Mouse (Mus musculus) embryo, embryonic 9.5 days (tissue): ENCODE measurements around the gene Krtap3-3.
"Not testable (repeated sequence)": the region's sequence is repeated elsewhere in the genome, so short reads cannot be mapped to it uniquely, and the experiment has no call there.

ENCODE experiments used
- DNase-seq: peaks from one replicate; pipeline ENCODE4 v3.0.0-alpha.2; 2017; ENCODE audit errors: extremely low spot score

Gene Krtap3-3

GRCm38 (mm10) chr11:99550765-99551164 is at the start of gene Krtap3-3:
Krtap3-3 (minus strand) TSS chr11:99550865.
- no peak for DNase-seq

GRCm38 (mm10) chr11:99597742-99598141 is 47.1 kb upstream of the Krtap3-3 start, which contains the start of gene Krtap9-3:
Krtap9-3 (minus strand) TSS chr11:99598105.
- DNase-seq, result not testable (repeated sequence)

GRCm38 (mm10) chr11:99590981-99591380 is 40.3 kb upstream of the Krtap3-3 start, which contains the start of gene Krtap1-3:
Krtap1-3 (minus strand) TSS chr11:99591339.
- DNase-seq, result no peak

- no peak for DNase-seq
Observed at GRCm38 (mm10) chr11:99585096-99585495, 34.4 kb upstream of the Krtap3-3 start.

- no peak for DNase-seq
Observed at GRCm38 (mm10) chr11:99583245-99583704, 32.6 kb upstream of the Krtap3-3 start, which contains the start of gene Krtap1-4. Krtap1-4 (minus strand) TSS chr11:99583654.

GRCm38 (mm10) chr11:99581564-99581963 is 30.9 kb upstream of the Krtap3-3 start:
- DNase-seq, result no peak

GRCm38 (mm10) chr11:99581051-99581450 is 30.4 kb upstream of the Krtap3-3 start:
- no peak for DNase-seq

- DNase-seq, result no peak
Observed at GRCm38 (mm10) chr11:99580636-99581035, 30.0 kb upstream of the Krtap3-3 start, which contains the start of gene Krtap1-5. Krtap1-5 (minus strand) TSS chr11:99581016.

- DNase-seq, result peak; percentile 82
Observed at GRCm38 (mm10) chr11:99574106-99574505, 23.4 kb upstream of the Krtap3-3 start.

- no peak for DNase-seq
Observed at GRCm38 (mm10) chr11:99573164-99573563, 22.5 kb upstream of the Krtap3-3 start.

GRCm38 (mm10) chr11:99566530-99566929 is 15.9 kb upstream of the Krtap3-3 start, which contains the start of gene Krtap3-1:
Krtap3-1 (minus strand) TSS chr11:99566630.
- no peak for DNase-seq

- DNase-seq, result no peak
Observed at GRCm38 (mm10) chr11:99562580-99562979, 11.9 kb upstream of the Krtap3-3 start.

- no peak for DNase-seq
Observed at GRCm38 (mm10) chr11:99559366-99559765, 8.7 kb upstream of the Krtap3-3 start, which contains the start of gene Gm11939. Gm11939 (minus strand) TSS chr11:99559466.

- no peak for DNase-seq
Observed at GRCm38 (mm10) chr11:99557976-99558745, 7.5 kb upstream of the Krtap3-3 start.

GRCm38 (mm10) chr11:99556753-99557152 is 6.1 kb upstream of the Krtap3-3 start, which contains the start of gene Krtap3-2:
Krtap3-2 (minus strand) TSS chr11:99556853.
- no peak for DNase-seq

GRCm38 (mm10) chr11:99556195-99556594 is 5.5 kb upstream of the Krtap3-3 start:
- DNase-seq, result no peak

- DNase-seq, result no peak
Observed at GRCm38 (mm10) chr11:99547892-99548291, 2.8 kb downstream of the Krtap3-3 start.

- DNase-seq, result no peak
Observed at GRCm38 (mm10) chr11:99539721-99540120, 10.9 kb downstream of the Krtap3-3 start.

GRCm38 (mm10) chr11:99521288-99521860 is 29.3 kb downstream of the Krtap3-3 start, which contains the start of gene Krt39:
Krt39 (minus strand) TSS chr11:99521338.
- DNase-seq, result no peak

GRCm38 (mm10) chr11:99514098-99514497 is 36.6 kb downstream of the Krtap3-3 start:
- no peak for DNase-seq
